Mouse (Mus musculus) neural tube, embryonic 15.5 days (tissue): ENCODE measurements at regions not wholly inside any gene's neighbourhood (a gene's known extent, or its start where the extent isn't known, plus 50 kb on each side); places are given as distances from the start of the nearest gene placed in this dataset.

ENCODE experiments used
- ATAC-seq: fragments of 200-750 bp; cut with Nextera tagmentation; 2 replicates; pipeline ENCODE4 v1.8.0; 2017; ENCODE audit warnings: mild to moderate bottlenecking, moderate TSS enrichment, moderate library complexity; ENCODE audit not compliant: low FRiP score
- H3K27ac ChIP-seq: fragments of 300-500 bp; sonication (generic); replicated peaks from 2 replicates; pipeline ENCODE4 v1.5.1; 2015; ENCODE audit warnings: mild to moderate bottlenecking, inconsistent platforms
- H3K27me3 ChIP-seq: fragments of 300-500 bp; sonication (generic); replicated peaks from 2 replicates; pipeline ENCODE4 v1.6.1; 2015; ENCODE audit warnings: inconsistent platforms
- H3K36me3 ChIP-seq: fragments of 300-500 bp; sonication (generic); 2 replicates; pipeline ENCODE4 v1.6.1; 2015; ENCODE audit warnings: inconsistent platforms
- H3K4me1 ChIP-seq: fragments of 300-500 bp; sonication (generic); 2 replicates; pipeline ENCODE4 v1.6.1; 2015; ENCODE audit warnings: inconsistent platforms
- H3K4me2 ChIP-seq: fragments of 300-500 bp; sonication (generic); 2 replicates; pipeline ENCODE4 v1.6.1; 2015; ENCODE audit warnings: inconsistent platforms, mild to moderate bottlenecking, moderate library complexity
- H3K4me3 ChIP-seq: fragments of 300-500 bp; sonication (generic); replicated peaks from 2 replicates; pipeline ENCODE4 v1.5.1; 2015; ENCODE audit warnings: mild to moderate bottlenecking, inconsistent platforms
- H3K9ac ChIP-seq: fragments of 300-500 bp; sonication (generic); replicated peaks from 2 replicates; pipeline ENCODE4 v1.6.1; 2015; ENCODE audit warnings: mild to moderate bottlenecking, inconsistent platforms
- H3K9me3 ChIP-seq: fragments of 300-500 bp; sonication (generic); replicated peaks from 2 replicates; pipeline ENCODE4 v1.6.1; 2016; ENCODE audit warnings: inconsistent platforms
- whole genome bisulfite sequencing: fragments of 180-500 bp; shearing (Covaris S2); methylation state at CpG from one replicate; pipeline ENCODE4 v1.1.7; 2015; ENCODE audit warnings: mixed read lengths; 5-methylcytosine and 5-hydroxymethylcytosine counted together

GRCm38 (mm10) chr3:52775156-52775555 is 241.9 kb downstream of the Cog6 start:
- H3K4me1 ChIP-seq, result no peaks in the 10 kb centered on the region
- H3K36me3 ChIP-seq, result no peaks in the 10 kb centered on the region

GRCm38 (mm10) chr3:52774734-52775133 is 242.3 kb downstream of the Cog6 start:
- Histone ChIP-seq H3K27ac (no peak overlapping the region), H3K9me3 (no peaks in the 10 kb centered on the region), H3K27me3 (no peaks in the 10 kb centered on the region), H3K4me3 (no peak overlapping the region), H3K4me1 (no peaks in the 10 kb centered on the region), H3K4me2 (no peak overlapping the region), H3K36me3 (no peaks in the 10 kb centered on the region), H3K9ac (no peak overlapping the region)
- WGBS, result 87% methylated on average over 6 of the region's 6 CpGs
- ATAC-seq, result no peak

More at GRCm38 (mm10) chr3:52775156-52775555, 241.9 kb downstream of the Cog6 start:
- Histone ChIP-seq H3K4me2 (no peak overlapping the region), H3K4me3 (no peak overlapping the region), H3K9ac (no peak overlapping the region), H3K9me3 (no peaks in the 10 kb centered on the region), H3K27ac (no peak overlapping the region), H3K27me3 (no peaks in the 10 kb centered on the region)
- no peak for ATAC-seq
- WGBS, result 66% methylated on average over 7 of the region's 7 CpGs

- no peaks in the 10 kb centered on the region for H3K27me3 ChIP-seq
- no peak overlapping the region for H3K9ac ChIP-seq
- H3K9me3 ChIP-seq, result no peaks in the 10 kb centered on the region
- 79% methylated on average over 10 of the region's 10 CpGs for WGBS
- no peak overlapping the region for H3K4me3 ChIP-seq
- no peak overlapping the region for H3K4me2 ChIP-seq
- no peak overlapping the region for H3K27ac ChIP-seq
- no peaks in the 10 kb centered on the region for H3K36me3 ChIP-seq
- H3K4me1 ChIP-seq, result no peaks in the 10 kb centered on the region
- no peak for ATAC-seq
Observed at GRCm38 (mm10) chr3:52767276-52767675, 249.8 kb downstream of the Cog6 start.

- no peaks in the 10 kb centered on the region for H3K9me3 ChIP-seq
- H3K27me3 ChIP-seq, result no peaks in the 10 kb centered on the region
- no peaks in the 10 kb centered on the region for H3K4me1 ChIP-seq
- WGBS, result 56% methylated on average over 5 of the region's 5 CpGs
- no peak overlapping the region for H3K9ac ChIP-seq
- H3K27ac ChIP-seq, result no peak overlapping the region
- ATAC-seq, result no peak
- H3K4me2 ChIP-seq, result no peak overlapping the region
- H3K4me3 ChIP-seq, result no peak overlapping the region
- no peaks in the 10 kb centered on the region for H3K36me3 ChIP-seq
Observed at GRCm38 (mm10) chr3:52766841-52767240, 250.2 kb downstream of the Cog6 start.

- Histone ChIP-seq H3K9ac (no peak overlapping the region), H3K27ac (no peak overlapping the region), H3K4me3 (no peak overlapping the region), H3K4me1 (no peaks in the 10 kb centered on the region), H3K27me3 (no peaks in the 10 kb centered on the region), H3K9me3 (no peaks in the 10 kb centered on the region), H3K4me2 (no peak overlapping the region), H3K36me3 (no peaks in the 10 kb centered on the region)
- ATAC-seq, result no peak
- WGBS, result 79% methylated on average over 4 of the region's 4 CpGs
Observed at GRCm38 (mm10) chr3:52764166-52764565, 252.9 kb downstream of the Cog6 start.

- WGBS, result 85% methylated on average over 5 of the region's 5 CpGs
- Histone ChIP-seq H3K27me3 (no peaks in the 10 kb centered on the region), H3K9ac (no peak overlapping the region), H3K36me3 (no peaks in the 10 kb centered on the region), H3K9me3 (no peaks in the 10 kb centered on the region), H3K4me1 (no peaks in the 10 kb centered on the region), H3K27ac (no peak overlapping the region), H3K4me3 (no peak overlapping the region), H3K4me2 (no peak overlapping the region)
- ATAC-seq, result no peak
Observed at GRCm38 (mm10) chr3:52763660-52764059, 253.4 kb downstream of the Cog6 start.

- H3K9ac ChIP-seq, result no peak overlapping the region
- no peaks in the 10 kb centered on the region for H3K36me3 ChIP-seq
- no peaks in the 10 kb centered on the region for H3K27me3 ChIP-seq
- no peaks in the 10 kb centered on the region for H3K4me1 ChIP-seq
- no peak overlapping the region for H3K27ac ChIP-seq
- H3K9me3 ChIP-seq, result no peaks in the 10 kb centered on the region
- WGBS, result 89% methylated on average over 6 of the region's 6 CpGs
- H3K4me2 ChIP-seq, result no peak overlapping the region
- no peak for ATAC-seq
- no peak overlapping the region for H3K4me3 ChIP-seq
Observed at GRCm38 (mm10) chr3:52762549-52762948, 254.5 kb downstream of the Cog6 start.

- ATAC-seq, result no peak
- Histone ChIP-seq H3K27ac (no peak overlapping the region), H3K4me2 (no peak overlapping the region), H3K27me3 (no peaks in the 10 kb centered on the region; the same call in 1 of the 2 replicates), H3K4me3 (no peak overlapping the region), H3K36me3 (no peaks in the 10 kb centered on the region), H3K9me3 (no peaks in the 10 kb centered on the region), H3K9ac (no peak overlapping the region), H3K4me1 (0 out of 2 replicates have a peak, but pooled peaks cover 2% of the 10 kb centered on the region)
- 93% methylated on average over 11 of the region's 11 CpGs for WGBS
Observed at GRCm38 (mm10) chr3:52759846-52760245, 257.2 kb downstream of the Cog6 start.

GRCm38 (mm10) chr3:52758561-52758960 is 258.5 kb downstream of the Cog6 start:
- Histone ChIP-seq H3K36me3 (no peaks in the 10 kb centered on the region), H3K27ac (no peak overlapping the region), H3K4me2 (no peak overlapping the region), H3K9ac (no peak overlapping the region), H3K4me3 (no peak overlapping the region), H3K9me3 (no peaks in the 10 kb centered on the region), H3K4me1 (0 out of 2 replicates have a peak, but pooled peaks cover 3% of the 10 kb centered on the region), H3K27me3 (no peaks in the 10 kb centered on the region; the same call in 1 of the 2 replicates)
- no peak for ATAC-seq
- 29% methylated on average over 2 of the region's 2 CpGs for WGBS

- H3K36me3 ChIP-seq, result no peaks in the 10 kb centered on the region
- H3K4me3 ChIP-seq, result no peak overlapping the region
- no peak overlapping the region for H3K4me2 ChIP-seq
- ATAC-seq, result no peak
- 95% methylated on average over 5 of the region's 5 CpGs for WGBS
- 0 out of 2 replicates have a peak, but pooled peaks cover 3% of the 10 kb centered on the region for H3K4me1 ChIP-seq
- H3K27me3 ChIP-seq, result no peaks in the 10 kb centered on the region; the same call in 1 of the 2 replicates
- H3K9me3 ChIP-seq, result no peaks in the 10 kb centered on the region
- no peak overlapping the region for H3K9ac ChIP-seq
- no peak overlapping the region for H3K27ac ChIP-seq
Observed at GRCm38 (mm10) chr3:52756816-52757215, 260.2 kb downstream of the Cog6 start.

GRCm38 (mm10) chr3:52756006-52756405 is 261.0 kb downstream of the Cog6 start:
- Histone ChIP-seq H3K27me3 (no peaks in the 10 kb centered on the region; the same call in 1 of the 2 replicates), H3K27ac (no peak overlapping the region), H3K36me3 (no peaks in the 10 kb centered on the region), H3K9me3 (no peaks in the 10 kb centered on the region), H3K4me1 (0 out of 2 replicates have a peak, but pooled peaks cover 3% of the 10 kb centered on the region), H3K4me2 (no peak overlapping the region), H3K9ac (no peak overlapping the region), H3K4me3 (no peak overlapping the region)
- ATAC-seq, result no peak
- 92% methylated on average over 5 of the region's 5 CpGs for WGBS

- Histone ChIP-seq H3K27me3 (no peaks in the 10 kb centered on the region; the same call in 1 of the 2 replicates), H3K4me3 (no peak overlapping the region), H3K4me1 (0 out of 2 replicates have a peak, but pooled peaks cover 3% of the 10 kb centered on the region), H3K4me2 (no peak overlapping the region), H3K36me3 (no peaks in the 10 kb centered on the region), H3K9ac (no peak overlapping the region), H3K27ac (no peak overlapping the region), H3K9me3 (no peaks in the 10 kb centered on the region)
- no peak for ATAC-seq
- WGBS, result 51% methylated on average over 6 of the region's 6 CpGs
Observed at GRCm38 (mm10) chr3:52754978-52755377, 262.1 kb downstream of the Cog6 start.
